Mouse (Mus musculus) bone marrow macrophage, adult 2 months (primary cell): Measurements from ENCODE around the gene Mrpl40. TPM values are rescaled to one million over a fixed set of nuclear protein-coding genes. Genes with fewer than 3 reads are reported as not detected.

ENCODE experiments used
- H3K27ac ChIP-seq: 2 replicates; pipeline ENCODE4 v1.5.1; 2012; ENCODE audit warnings: low read depth, low read length; ENCODE audit not compliant: insufficient read depth
- H3K4me1 ChIP-seq: 2 replicates; pipeline ENCODE4 v1.6.1; 2012; ENCODE audit warnings: low read length; ENCODE audit not compliant: control insufficient read depth, insufficient read depth
- H3K4me3 ChIP-seq: 2 replicates; pipeline ENCODE4 v1.5.1; 2012; ENCODE audit warnings: mild to moderate bottlenecking, low read length, moderate library complexity; ENCODE audit not compliant: insufficient read depth
- CTCF ChIP-seq: IDR thresholded peaks from 2 replicates; pipeline ENCODE4 v1.5.1; 2012; ENCODE audit warnings: low read depth, mild to moderate bottlenecking, low read length, moderate library complexity
- POLR2A ChIP-seq: IDR thresholded peaks from 2 replicates; pipeline ENCODE4 v1.6.1; 2012; ENCODE audit warnings: mild to moderate bottlenecking, low read depth, low read length, borderline replicate concordance
- polyA plus RNA-seq: library from polyadenylated mRNA; stranded (reverse); fragments of >200 nt; gene quantifications from 2 replicates; pipeline ENCODE4 v1.2.4, GENCODE M21; 2012; ENCODE audit not compliant: missing spikeins, insufficient read depth, insufficient read length

The Mrpl40 gene
- polyA plus RNA-seq, 1 experiment: 50.6 TPM

DNA sequence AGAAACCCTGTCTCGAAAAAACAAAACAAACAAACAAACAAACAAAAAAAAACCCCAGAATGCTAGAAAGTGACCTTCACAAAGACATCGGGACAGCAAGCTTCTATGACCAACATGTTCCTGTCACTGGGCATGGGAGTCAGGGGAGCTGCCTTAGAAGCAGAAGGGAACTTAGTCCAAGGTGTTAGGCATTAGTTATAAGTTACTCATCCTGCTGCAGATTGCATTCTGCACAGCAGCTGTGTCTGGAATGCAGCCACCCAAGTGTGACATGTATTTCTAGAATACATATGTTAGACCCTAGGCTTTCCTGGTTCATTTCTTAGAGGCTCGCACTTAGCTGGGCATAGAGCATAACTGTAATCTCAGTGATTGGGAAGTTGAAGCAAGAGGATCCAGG lies 48.0 kb downstream of the Mrpl40 start:
- TF ChIP-seq CTCF: no peak
- TF ChIP-seq POLR2A: no peak
- Histone ChIP-seq H3K4me1 (no peaks in the 10 kb centered on the region), H3K4me3 (no peak overlapping the region), H3K27ac (no peak overlapping the region)

DNA sequence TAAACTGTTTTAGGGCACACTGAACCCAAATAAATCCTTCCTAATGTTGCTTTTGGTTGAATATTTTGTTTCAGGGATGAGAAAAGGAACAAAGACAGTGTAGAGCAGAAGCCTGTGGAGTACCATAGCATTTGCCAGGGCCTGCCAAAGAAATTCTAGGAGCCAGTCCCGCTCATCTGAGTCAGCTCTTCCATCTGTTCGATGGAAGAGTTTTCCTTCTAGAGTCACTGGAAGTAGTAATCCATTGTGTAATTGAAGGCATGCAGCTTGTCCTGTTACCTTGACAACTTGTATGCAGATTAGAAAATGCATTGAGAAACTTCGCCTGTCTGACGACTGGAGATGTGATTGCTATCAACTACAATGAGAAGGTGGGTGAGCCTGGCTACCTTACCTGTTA lies 53.7 kb downstream of the Mrpl40 start:
- TF ChIP-seq CTCF (no peak), POLR2A (no peak)
- no peak overlapping the region for H3K4me3 ChIP-seq
- H3K27ac ChIP-seq: no peak overlapping the region
- H3K4me1 ChIP-seq: no peaks in the 10 kb centered on the region

DNA sequence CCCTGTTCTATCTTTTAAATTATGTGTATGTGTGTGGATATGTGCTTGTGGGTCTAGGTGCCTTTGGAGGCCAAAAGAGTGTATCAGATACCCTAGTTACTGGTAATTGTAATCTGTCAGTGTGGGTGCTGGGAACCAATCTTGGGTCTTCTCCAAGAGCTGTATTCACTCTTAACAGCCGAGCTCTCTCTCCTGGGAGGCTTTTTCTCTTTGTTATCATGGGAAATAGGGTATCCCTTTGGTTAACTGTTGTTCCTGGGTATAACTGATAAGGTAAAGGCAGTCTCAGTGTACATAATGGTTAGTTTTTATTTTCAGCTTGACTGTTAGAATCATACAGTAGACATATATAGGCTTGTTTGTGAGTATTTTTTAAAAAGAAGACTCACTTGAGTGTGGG lies 54.3 kb downstream of the Mrpl40 start:
- H3K4me3 ChIP-seq: no peak overlapping the region
- no peaks in the 10 kb centered on the region for H3K4me1 ChIP-seq
- H3K27ac ChIP-seq: no peak overlapping the region
- TF ChIP-seq CTCF (no peak), POLR2A (no peak)

Other genes with a start within 250 kb of the Mrpl40 start
- 0.60 and 0.83 TPM in 2 replicates for gene Sept5, start 246.9 kb downstream of the Mrpl40 start, polyA plus RNA-seq
- not detected in 2 replicates for gene Cldn5, start 100.0 kb downstream of the Mrpl40 start, polyA plus RNA-seq
- gene Ufd1, start 65.1 kb downstream of the Mrpl40 start, polyA plus RNA-seq: 46.6 and 61.5 TPM in 2 replicates
- 7.7 and 9.7 TPM in 2 replicates for gene Cdc45, start 64.9 kb downstream of the Mrpl40 start, polyA plus RNA-seq
- 15.1 and 15.5 TPM in 2 replicates for gene 2510002D24Rik, start 40.3 kb downstream of the Mrpl40 start, polyA plus RNA-seq
- gene Gm28539, start 40.3 kb downstream of the Mrpl40 start, polyA plus RNA-seq: not detected in 2 replicates
- 20.1 and 23.8 TPM in 2 replicates for gene Hira, start 175 bp upstream of the Mrpl40 start, polyA plus RNA-seq